Mouse (Mus musculus): ENCODE measurements around the gene Ints6l.

Ints6l gene

GRCm38 (mm10) chrX:56454671-56455371 is at the start of gene Ints6l:
TSS of gene Ints6l (plus strand) at chrX:56454857.
- DNase-seq (ENCODE audit: low spot score in 2 of 2) = peak; percentile 55 to 68

- DNase-seq (ENCODE audit: low spot score in 2 of 2) = no peak
These were observed 49.2 kb upstream of the Ints6l start for GRCm38 (mm10) chrX:56405482-56405881.

- no peak for DNase-seq (ENCODE audit: low spot score in 2 of 2)
These were observed 48.5 kb upstream of the Ints6l start for GRCm38 (mm10) chrX:56406128-56406527.

DNA sequence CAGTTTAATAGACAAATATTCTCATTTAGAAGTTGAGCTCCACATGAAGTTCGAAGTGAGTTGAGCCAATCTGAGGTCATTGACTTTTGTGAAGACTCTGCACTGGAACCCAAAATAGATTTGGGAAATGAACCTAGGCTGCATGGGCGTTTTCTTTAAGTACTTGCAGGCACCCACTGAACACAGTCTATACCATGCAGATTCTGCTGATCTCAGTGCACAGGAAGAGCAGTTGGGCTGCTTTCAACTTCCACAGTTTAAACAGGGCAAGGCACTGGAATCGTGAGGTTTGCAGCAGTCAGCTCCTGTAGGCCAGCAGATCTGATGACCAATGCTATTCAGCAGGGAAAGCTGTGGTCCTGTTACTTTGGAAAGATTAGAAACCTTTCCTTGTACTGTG is 38.4 kb upstream of the Ints6l start:
- DNase-seq (ENCODE audit: low spot score in 2 of 2) = no peak

GRCm38 (mm10) chrX:56417541-56417940 is 37.1 kb upstream of the Ints6l start:
- DNase-seq (ENCODE audit: low spot score in 2 of 2) = peak in 1 of 2 experiments; percentile 3

- no peak for DNase-seq (ENCODE audit: low spot score in 2 of 2)
These were observed 24.1 kb upstream of the Ints6l start for GRCm38 (mm10) chrX:56430601-56431000.

- no peak for DNase-seq (ENCODE audit: low spot score in 2 of 2)
These were observed 18.8 kb upstream of the Ints6l start for GRCm38 (mm10) chrX:56435758-56436283.

DNA sequence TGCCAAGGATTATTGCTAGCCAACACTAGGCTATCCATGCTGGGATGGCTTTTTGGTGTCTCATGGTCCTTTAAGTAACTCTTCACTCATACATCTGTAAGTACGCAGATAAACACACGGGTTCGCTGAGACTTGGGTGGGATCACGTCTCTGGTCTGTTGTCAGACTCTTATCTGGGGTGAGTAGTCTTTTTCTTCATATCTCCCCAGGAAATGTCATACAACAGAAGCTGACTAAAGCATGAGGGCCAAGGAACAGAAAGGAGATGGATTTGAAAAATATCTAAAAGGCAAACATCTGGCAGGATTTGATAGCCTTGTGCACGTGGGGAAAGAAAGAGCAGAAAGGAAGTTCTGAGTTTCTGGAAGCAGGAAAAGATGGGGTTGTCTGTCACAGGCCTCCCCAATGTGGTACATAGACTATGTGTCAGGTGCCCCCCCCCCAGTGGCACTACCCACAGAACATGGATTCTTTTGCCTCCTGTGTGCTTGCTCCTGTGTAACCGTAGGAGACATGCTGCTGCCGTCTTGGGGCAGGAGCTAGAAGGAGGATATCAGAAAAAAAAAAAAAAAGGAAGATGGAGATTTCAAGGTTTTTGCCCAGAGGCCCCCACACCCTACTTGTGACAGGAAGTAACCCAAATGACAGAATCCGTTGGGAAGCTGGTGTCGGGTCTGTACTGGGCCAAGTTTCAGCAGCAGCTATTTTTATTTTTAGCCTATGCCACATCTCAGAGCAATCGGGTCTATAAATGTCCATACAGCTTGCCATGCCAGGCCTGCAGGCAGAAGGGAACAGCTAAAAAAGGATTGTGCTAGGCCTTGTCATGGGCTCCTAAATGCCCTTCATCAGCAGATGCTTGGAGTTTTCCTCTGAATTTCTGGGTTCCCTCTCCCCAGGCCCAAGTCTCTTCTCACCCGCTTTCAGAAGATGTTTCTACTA is 7.9 kb upstream of the Ints6l start:
- no peak for DNase-seq (ENCODE audit: low spot score in 2 of 2)

- no peak for DNase-seq (ENCODE audit: low spot score in 2 of 2)
These were observed 7.1 kb upstream of the Ints6l start, which contains the start of gene Gm2174 for GRCm38 (mm10) chrX:56447524-56448015. TSS of gene Gm2174 (plus strand) at chrX:56447965.

- peak; percentile 72 to 73 for DNase-seq (ENCODE audit: low spot score in 2 of 2)
These were observed 952 bp downstream of the Ints6l start for GRCm38 (mm10) chrX:56455372-56456246.

- DNase-seq (ENCODE audit: low spot score in 2 of 2) = no peak
These were observed 1.7 kb downstream of the Ints6l start for GRCm38 (mm10) chrX:56456379-56456778.

DNA sequence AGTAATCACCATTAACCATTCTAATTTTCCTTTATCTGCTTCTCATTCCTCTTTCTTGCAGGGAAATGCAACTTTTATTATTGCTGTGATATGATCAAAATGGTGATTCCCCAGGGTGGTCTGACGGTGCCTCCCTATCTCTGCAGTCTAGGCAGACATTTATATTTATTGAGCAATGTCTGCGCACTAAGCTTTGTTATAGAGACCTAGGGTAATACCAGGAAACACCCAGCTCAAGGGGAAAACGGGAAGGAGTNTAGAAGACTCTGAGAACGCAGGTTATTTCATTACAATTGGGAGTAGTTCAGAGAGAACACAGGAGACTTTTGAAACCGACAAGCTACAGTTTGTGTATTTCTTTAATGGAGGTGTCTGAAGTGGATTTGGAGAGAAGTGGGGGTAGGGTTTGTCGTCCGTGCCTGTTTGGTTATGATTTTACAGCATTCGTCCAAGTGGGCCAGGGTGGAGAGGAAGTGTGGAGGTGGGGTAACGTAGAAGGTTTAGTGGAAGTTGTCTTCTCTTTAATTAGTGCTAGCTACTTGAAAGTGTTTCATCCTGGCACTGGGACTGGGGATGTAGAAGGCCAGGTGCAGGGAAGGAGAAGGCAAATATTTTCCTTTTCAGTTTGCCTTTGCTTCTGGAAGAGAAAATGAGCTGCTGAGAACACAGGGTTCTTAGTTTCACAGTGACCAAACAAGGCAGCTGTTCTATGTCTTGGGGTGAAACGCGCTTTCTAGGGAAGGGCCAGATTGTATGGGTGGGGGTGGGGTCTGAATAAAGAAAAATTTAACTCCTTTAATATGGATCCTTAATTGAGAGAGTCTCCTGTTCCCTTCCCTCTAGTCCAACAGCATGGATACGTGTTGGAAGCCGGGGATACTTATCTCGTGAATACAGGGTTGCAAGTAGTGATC is 7.6 kb downstream of the Ints6l start:
- no peak for DNase-seq (ENCODE audit: low spot score in 2 of 2)

DNA sequence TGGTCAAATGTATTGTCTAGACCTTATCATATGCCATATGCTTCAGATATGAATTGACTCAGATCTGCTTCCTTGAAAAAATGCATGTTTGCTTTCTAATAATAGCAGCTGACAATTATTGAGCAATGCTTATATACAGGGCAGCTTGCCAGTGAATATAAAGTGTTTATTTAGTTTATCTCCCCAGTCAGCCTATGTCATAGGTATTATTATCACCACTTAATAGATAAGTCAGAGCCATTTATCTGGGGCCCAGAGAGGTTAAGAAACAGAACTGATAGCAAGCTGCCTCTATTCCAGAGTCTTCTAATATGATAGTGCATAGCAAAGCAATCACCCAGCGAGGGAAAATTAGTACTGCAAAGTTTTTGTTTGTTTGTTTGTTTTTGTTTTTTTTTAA is 10.2 kb downstream of the Ints6l start:
- no peak for DNase-seq (ENCODE audit: low spot score in 2 of 2)

- no peak for DNase-seq (ENCODE audit: low spot score in 2 of 2)
These were observed 13.0 kb downstream of the Ints6l start for GRCm38 (mm10) chrX:56467688-56468087.

- DNase-seq (ENCODE audit: low spot score in 2 of 2) = no peak
These were observed 13.8 kb downstream of the Ints6l start for GRCm38 (mm10) chrX:56468422-56468821.

DNA sequence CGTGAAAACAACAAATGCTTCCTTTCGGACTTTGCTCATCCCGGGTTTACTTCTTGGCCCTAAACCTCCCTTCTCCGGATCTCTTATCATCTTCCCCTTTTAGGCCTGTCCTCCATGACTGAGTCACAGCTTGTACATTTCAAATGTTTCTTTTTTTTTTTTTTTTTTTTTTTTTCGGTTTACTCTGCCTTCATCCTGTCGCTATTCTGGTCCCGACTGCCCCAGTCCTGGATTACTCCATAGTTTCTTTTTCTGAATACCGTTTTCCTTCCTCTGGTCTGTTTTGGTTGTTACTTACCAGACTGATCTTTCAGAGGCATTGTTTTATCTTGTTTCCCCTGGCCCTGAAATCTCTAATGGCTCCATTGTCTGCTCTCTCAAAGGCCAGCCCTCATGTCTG is 19.4 kb downstream of the Ints6l start:
- no peak for DNase-seq (ENCODE audit: low spot score in 2 of 2)

GRCm38 (mm10) chrX:56477553-56477952 is 22.9 kb downstream of the Ints6l start:
- DNase-seq (ENCODE audit: low spot score in 2 of 2) = no peak

- DNase-seq (ENCODE audit: low spot score in 2 of 2) = no peak
These were observed 27.2 kb downstream of the Ints6l start for GRCm38 (mm10) chrX:56481906-56482305.

DNA sequence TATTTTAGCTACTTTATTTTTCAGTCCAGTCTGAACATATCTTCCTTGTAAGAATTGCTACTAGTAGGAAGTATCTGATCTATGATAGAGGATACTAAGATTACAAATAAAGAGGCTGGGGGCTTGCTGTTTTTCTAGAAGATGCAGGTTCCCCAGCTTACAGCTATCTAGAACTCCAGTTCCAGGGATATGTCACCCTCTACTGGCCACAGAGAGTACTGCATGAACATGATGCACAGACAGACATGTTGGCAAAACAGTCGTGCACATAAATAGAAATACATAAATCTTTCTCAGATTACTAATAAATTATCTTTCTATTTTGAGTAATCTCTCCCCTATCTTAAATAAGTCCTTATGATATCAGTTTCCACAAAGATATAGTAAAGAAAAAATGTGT is 35.1 kb downstream of the Ints6l start:
- peak; percentile 27 to 73 for DNase-seq (ENCODE audit: low spot score in 2 of 2)

DNA sequence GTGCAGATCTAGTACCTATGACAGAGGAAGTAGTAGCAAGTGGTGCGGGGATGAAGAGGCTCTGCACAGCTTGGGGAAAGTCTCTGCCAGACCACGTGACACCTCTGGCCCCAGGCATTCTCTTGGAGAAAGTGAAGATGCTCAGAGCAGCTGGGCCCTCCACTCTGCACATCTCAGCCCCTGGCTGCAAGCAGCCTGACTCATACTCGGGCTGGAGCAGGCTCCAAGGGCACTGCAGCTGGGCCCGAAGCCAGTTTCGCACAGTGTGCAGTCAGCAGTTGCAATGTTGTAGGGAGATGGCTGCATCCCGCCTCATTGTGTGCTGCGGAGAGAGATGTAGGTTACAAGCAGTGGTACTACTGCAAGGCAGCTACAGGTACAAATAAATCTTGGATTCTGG is 42.6 kb downstream of the Ints6l start:
- no peak for DNase-seq (ENCODE audit: low spot score in 2 of 2)

Data from spleen, postnatal 14 days (tissue).